Mouse (Mus musculus) cortical plate, adult 2 months (tissue): ENCODE measurements around the gene Fam19a5. TPM values are rescaled to one million over a fixed set of nuclear protein-coding genes. Genes with fewer than 3 reads are reported as not detected.

Experiments
- H3K27ac ChIP-seq: fragments of 200-500 bp; 2 replicates; pipeline ENCODE4 v1.5.1; 2012; ENCODE audit warnings: low read length, control low read depth, inconsistent platforms; ENCODE audit not compliant: insufficient read depth
- H3K4me1 ChIP-seq: fragments of 200-500 bp; 2 replicates; pipeline ENCODE4 v1.6.1; 2011; ENCODE audit warnings: low read length; ENCODE audit not compliant: control insufficient read depth, insufficient read depth
- H3K4me3 ChIP-seq: fragments of 200-500 bp; 2 replicates; pipeline ENCODE4 v1.5.1; 2011; ENCODE audit warnings: mild to moderate bottlenecking, low read length, control low read depth; ENCODE audit not compliant: insufficient read depth
- CTCF ChIP-seq: fragments of 200-500 bp; IDR thresholded peaks from 2 replicates; pipeline ENCODE4 v1.5.1; 2011; ENCODE audit warnings: mild to moderate bottlenecking, control low read depth, low read length; ENCODE audit not compliant: insufficient read depth; ENCODE audit errors: extremely low read depth
- POLR2A ChIP-seq: fragments of 200-500 bp; IDR thresholded peaks from 2 replicates; pipeline ENCODE4 v1.6.1; 2011; ENCODE audit warnings: mild to moderate bottlenecking, low read length, control low read depth; ENCODE audit not compliant: insufficient read depth; ENCODE audit errors: extremely low read depth
- polyA plus RNA-seq: library from polyadenylated mRNA; depleted of rRNA; stranded (reverse); fragments of >200 nt; gene quantifications from 2 replicates; pipeline ENCODE4 v1.2.3, GENCODE M21; 2012

Gene Fam19a5
- polyA plus RNA-seq, 1 experiment: 102 TPM

DNA sequence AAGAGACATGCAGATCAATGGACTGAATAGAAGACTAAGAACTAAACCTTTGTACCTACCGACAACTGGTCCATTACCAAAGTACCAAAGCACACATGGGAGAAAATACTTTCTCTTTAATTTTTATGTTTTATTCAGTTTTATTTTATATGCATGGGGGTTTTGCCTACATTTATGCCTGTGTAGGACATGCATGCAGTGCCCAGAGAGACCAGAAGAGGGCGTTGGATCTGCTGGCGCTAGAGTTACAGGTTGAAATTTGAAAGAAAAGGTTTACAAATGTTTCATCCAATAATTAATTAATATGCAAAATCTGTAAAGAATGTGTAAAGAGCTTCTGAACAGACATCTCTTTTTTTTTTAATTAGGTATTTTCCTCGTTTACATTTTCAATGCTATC is 229.9 kb downstream of the Fam19a5 start:
- peaks cover 1% of the 10 kb centered on the region; the same call in 1 of the 2 replicates for H3K4me1 ChIP-seq
- TF ChIP-seq POLR2A (no peak), CTCF (no peak)
- no peak overlapping the region for H3K4me3 ChIP-seq
- no peak overlapping the region for H3K27ac ChIP-seq

DNA sequence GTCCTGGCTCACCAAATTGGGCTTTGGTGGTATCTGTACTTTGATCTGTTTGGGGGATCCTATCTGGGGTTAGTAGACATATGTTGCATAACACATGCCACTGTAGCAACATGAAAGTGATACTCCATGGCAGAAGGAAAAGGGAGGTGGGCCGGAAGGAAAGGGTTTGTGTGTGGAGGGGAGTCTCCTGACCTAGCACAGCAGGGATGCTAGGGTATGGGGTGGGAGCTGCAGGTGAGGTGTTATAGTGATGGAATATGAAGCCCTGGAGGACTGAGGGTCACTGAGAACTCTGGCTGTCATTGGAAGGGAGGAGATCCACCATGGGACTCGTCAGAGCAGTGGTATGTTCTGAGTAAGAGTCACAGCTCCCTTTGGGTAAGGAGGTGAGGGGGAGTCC is 239.2 kb downstream of the Fam19a5 start:
- Histone ChIP-seq H3K27ac (no peak overlapping the region), H3K4me1 (no peaks in the 10 kb centered on the region), H3K4me3 (no peak overlapping the region)
- TF ChIP-seq CTCF (no peak), POLR2A (no peak)

DNA sequence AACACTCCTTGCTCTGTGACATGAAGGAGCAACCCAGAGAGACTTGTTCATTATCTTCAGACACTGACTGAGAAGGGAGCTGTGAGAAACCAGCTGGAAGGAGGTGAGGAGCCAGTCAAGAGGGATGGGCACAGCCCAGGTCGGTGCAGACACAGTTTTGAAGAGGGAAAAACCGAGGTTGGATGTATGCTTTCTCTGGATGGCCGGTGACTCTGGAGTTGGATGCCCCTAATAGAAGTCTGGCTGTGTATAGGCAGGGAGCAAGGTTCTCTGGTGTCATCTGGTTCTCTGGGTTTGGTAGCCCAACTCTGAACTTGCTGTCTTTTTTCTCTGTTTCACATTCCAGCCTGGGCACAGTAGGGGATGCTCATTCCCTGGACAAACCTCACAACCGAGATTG is 245.6 kb downstream of the Fam19a5 start:
- TF ChIP-seq POLR2A (no peak), CTCF (no peak)
- no peaks in the 10 kb centered on the region for H3K4me1 ChIP-seq
- H3K4me3 ChIP-seq: no peak overlapping the region
- H3K27ac ChIP-seq: no peak overlapping the region

DNA sequence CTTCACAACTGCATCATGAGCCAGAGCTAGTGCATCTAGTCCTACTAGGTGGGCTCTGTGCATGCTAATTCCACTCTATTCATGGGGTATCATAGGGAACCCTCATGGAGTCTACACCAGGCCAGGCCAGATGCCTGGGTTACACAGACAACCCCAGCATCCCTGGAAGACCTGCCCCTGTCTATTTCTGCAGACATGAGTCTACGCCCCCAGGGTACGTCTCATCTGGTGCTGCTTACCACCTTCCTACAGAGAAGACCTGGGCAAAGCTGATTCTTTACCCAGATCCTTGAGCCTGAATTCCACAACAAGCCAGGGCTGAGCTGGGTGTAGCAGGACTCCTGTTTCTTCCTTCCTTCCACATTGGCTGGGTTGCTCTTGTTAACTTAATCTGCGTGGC is 249.6 kb downstream of the Fam19a5 start:
- no peaks in the 10 kb centered on the region for H3K4me1 ChIP-seq
- no peak overlapping the region for H3K4me3 ChIP-seq
- TF ChIP-seq POLR2A (no peak), CTCF (no peak)
- H3K27ac ChIP-seq: no peak overlapping the region

DNA sequence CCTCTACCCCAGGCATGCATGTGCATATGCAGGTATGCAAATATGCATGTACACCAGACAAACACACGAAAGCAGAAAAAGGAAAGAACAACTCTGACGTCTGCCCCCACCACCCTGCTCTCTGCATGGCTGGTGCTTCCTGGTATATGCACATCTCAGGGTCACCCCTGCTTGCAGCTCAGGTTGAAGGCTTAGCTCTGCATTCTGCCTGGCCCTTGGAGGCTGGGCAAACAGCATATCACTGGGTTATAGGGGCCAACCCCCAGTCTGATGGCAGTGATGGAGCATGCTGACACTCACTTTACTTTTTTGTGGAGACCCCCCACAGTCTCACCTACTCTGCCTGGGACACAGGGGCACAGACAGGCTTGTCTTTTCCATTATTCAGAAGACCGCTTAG is 252.5 kb downstream of the Fam19a5 start:
- no peak for TF ChIP-seq POLR2A
- TF ChIP-seq CTCF: no peak
- no peak overlapping the region for H3K27ac ChIP-seq
- H3K4me1 ChIP-seq: no peaks in the 10 kb centered on the region
- no peak overlapping the region for H3K4me3 ChIP-seq
